Mouse (Mus musculus) kidney, adult 2 months (tissue): ENCODE measurements around the gene Tbx3.

Source experiments
- CTCF ChIP-seq: fragments of 200-500 bp; conservative IDR thresholded peaks from 2 replicates; pipeline ENCODE4 v1.5.1; 2011; ENCODE audit warnings: low read depth, mild to moderate bottlenecking, control low read depth, low read length, moderate library complexity, mixed read lengths; ENCODE audit not compliant: insufficient read depth, insufficient read length
- POLR2A ChIP-seq: fragments of 200-500 bp; IDR thresholded peaks from one replicate; pipeline ENCODE4 v1.6.1; 2011; ENCODE audit warnings: low read depth, low read length, control low read depth

GRCm38 (mm10) chr5:119660526-119661410 is 9.7 kb upstream of the Tbx3 start:
- TF ChIP-seq POLR2A (no peak), CTCF (no peak)
